Mouse (Mus musculus) heart, postnatal 4 days (tissue): ENCODE data around the gene Rasip1. TPM values are rescaled to one million over a fixed set of nuclear protein-coding genes. Genes with fewer than 3 reads are reported as not detected.

Experiments used
- DNase-seq: peaks from one replicate; pipeline ENCODE4 v3.0.0; 2021
- total RNA-seq, 2 experiments: library from RNA; stranded (reverse); gene quantifications; 2 replicates each; pipeline ENCODE4 v1.2.3; 2021

The Rasip1 gene
- total RNA-seq, 2 experiments from 2014 or later: 50.0 to 50.5 TPM

DNA sequence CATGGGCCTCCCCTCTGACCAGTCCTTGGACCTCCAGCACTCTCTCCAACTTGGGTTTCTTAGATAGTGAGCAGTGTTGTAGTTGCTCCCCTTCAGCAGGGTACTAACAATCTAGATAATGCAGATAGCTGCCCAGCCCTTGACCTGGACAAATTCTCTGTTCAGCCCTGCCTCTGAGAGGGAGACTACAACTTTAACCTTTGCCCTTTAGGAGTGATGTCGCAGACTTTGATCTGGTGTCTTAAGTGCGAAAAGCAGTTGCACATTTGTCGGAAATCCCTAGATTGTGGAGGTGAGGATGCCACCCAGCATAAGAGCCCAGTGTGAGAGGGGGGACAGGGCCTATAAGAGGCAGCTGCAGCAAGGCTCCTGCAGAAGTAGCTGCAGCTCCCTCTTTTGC lies 2.6 kb upstream of the Rasip1 start:
- no peak for DNase-seq

GRCm38 (mm10) chr7:45625481-45625880 lies 1.8 kb upstream of the Rasip1 start:
- DNase-seq: no peak

GRCm38 (mm10) chr7:45626571-45627076 lies 664 bp upstream of the Rasip1 start:
- DNase-seq: no peak

DNA sequence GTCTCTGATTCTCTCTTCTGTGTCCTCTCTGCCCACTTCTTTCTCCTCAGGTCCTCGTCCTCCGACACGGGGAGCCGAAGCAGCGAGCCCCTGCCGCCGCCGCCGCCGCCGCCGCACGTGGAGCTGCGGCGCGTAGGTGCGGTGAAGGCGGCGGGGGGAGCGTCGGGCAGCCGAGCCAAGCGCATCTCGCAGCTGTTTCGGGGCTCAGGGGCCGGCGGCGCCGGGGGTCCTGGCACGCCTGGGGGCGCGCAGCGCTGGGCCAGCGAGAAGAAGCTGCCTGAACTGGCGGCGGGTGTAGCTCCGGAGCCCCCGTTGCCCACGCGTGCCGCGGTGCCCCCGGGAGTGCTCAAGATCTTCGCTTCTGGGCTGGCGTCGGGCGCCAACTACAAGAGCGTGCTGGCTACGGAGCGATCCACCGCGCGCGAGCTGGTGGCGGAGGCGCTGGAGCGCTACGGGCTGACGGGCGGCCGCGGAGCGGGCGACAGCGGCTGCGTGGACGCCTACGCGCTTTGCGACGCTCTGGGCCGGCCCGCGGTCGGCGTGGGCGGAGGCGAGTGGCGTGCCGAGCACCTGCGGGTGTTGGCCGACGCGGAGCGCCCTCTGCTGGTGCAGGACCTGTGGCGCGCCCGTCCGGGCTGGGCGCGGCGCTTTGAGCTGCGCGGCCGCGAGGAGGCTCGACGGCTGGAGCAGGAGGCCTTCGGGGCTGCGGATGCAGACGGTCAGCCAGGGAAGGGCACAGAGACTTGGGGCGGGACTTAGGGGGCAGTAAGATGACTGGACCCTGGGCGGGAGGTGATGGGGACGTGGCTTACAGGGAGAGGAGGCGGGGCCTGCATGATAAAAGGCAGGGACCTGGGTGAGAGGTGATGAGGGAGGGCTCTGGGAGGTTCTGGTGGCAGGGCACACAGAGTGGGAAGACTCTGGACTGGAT lies 1.3 kb downstream of the Rasip1 start:
- peak; percentile 94 for DNase-seq

- DNase-seq: no peak
Observed at GRCm38 (mm10) chr7:45630064-45630907, 3.0 kb downstream of the Rasip1 start.

DNA sequence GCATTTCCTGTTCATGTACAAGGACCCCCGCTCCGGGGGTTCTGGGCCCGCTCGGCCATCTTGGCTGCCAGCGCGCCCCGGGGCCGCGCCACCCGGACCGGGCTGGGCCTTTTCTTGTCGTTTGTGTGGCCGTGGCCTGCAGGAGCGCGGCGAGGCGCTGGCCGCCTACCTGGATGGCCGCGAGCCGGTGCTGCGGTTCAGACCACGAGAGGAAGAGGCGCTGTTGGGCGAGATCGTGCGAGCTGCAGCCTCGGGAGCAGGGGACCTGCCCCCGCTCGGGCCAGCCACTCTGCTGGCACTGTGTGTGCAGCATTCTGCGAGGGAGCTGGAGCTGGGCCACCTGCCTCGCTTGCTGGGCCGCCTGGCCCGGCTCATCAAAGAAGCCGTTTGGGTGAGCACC lies 5.2 kb downstream of the Rasip1 start:
- peak; percentile 70 for DNase-seq

- DNase-seq: peak; percentile 45
Observed at GRCm38 (mm10) chr7:45634946-45635681, 7.8 kb downstream of the Rasip1 start.

- DNase-seq: peak; percentile 85
Observed at GRCm38 (mm10) chr7:45635711-45636688, 8.7 kb downstream of the Rasip1 start.

DNA sequence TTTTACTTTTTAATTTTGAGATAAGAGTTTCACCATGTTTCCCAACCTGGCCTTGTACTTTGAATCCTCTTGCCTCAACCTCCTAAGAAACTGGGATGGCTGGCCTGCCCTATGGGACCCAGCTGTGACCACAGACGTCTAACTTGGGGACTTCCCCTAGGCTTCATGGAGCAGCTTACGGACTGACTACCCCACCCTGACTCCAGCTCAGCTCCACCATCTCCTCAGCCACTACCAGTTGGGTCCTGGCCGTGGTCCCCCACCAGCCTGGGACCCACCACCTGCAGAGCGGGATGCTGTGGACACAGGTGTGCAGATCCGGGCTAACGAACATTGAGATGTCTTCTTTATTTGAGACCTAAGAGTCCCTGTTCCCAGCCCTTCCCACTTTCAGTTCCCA lies 10.4 kb downstream of the Rasip1 start:
- DNase-seq: no peak

- peak; percentile 93 for DNase-seq
Observed at GRCm38 (mm10) chr7:45638623-45639401, 11.5 kb downstream of the Rasip1 start.

- no peak for DNase-seq
Observed at GRCm38 (mm10) chr7:45639561-45640027, 12.3 kb downstream of the Rasip1 start, which contains the start of gene Mamstr. Gene Mamstr (plus strand): TSS chr7:45639977.

DNA sequence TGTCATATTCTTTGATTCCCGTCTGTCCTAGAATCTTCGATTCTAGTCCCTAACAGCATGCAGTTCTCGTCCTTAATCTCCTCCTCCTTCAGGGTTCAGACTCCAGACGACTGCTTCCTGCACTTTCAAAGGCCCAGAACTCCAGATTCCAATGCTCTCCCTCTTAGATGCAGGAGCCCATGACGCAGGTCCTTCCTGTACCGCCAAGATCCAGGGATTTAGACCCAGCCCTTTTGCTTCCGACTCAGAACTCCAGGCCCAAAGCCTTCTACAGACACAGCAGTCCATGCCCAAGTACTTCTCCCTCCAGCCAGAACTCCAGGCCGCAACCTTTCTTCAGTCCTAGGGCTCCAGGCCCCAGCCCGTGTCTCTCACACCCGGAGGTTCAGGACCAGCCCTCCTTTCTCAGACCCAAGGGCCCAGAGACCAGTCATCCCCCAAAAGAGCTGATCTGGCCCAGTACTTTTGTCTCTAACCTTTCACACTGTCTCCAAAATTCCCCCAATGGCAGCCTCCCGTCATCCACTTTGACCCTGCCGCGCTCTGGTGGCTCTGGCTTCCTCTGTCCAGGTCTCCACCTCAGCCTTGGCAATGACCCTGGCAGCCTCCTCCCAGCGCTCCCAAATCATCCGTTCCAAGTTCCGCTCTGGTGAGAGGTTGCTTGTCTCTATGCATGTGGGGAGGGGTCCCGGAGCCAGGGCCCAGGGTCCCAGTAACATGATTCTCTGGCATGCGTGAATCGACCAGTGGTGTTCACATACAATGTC lies 13.1 kb downstream of the Rasip1 start:
- DNase-seq: peak; percentile 39

- DNase-seq: peak; percentile 69
Observed at GRCm38 (mm10) chr7:45641391-45642040, 14.2 kb downstream of the Rasip1 start.

DNA sequence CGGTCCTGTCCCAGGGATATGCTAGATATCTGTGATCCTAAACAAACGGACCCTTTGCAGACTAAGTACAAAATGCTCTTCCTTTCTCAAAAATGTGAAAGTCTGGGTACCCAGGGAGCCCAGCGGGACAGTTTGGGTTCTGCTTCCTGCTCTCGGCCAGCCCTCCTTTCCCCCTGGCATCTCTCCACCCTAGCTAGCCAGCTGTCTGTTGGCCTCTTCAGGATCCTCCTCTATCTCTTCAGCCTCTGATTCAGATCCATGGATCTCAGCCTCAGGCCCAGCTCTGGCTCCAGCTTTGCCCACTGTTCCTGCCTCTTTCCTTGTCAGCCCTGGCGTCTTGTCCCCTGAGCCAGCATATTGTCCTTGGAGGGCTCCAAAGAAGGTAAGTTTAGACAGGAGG lies 14.8 kb downstream of the Rasip1 start:
- DNase-seq: no peak

DNA sequence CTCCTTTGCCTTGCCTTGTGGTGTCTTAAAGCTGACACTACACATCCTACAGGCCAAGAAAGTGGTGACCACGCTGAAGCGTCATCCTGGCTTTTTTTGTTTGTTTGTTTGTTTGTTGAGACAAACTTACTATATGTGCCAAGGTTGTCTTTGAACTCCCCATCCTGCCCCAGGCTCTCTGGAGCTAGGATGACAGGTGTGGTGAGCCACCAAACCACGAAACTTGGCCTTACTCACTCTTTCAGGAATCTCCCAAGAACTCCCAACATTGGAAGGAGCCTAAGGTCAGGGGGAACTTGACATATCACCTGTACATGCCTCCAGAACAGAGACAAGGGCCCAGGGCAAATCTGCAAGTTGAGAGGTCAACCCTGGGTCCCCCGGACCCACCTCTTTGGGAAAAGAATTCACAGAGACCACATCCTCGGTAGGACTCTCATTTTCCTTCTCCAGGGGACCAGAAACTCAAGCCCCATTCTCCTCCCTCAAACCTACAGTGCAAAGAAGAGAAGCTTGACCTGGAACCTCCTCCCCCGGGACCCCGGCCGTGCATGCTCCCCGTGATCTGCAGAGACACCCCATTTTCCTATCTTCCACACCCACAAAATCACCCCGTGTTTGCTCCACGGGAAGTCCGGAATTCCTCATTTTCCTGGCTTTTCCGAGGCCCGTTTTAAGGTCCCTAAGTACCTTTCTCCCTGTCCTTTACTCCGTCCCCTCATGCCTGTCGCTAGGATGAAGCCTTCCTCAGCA lies 15.4 kb downstream of the Rasip1 start:
- DNase-seq: no peak

- DNase-seq: peak; percentile 94
Observed at GRCm38 (mm10) chr7:45643441-45644178, 16.3 kb downstream of the Rasip1 start.

GRCm38 (mm10) chr7:45644183-45644582 lies 16.9 kb downstream of the Rasip1 start:
- peak; percentile 61 for DNase-seq
